Mouse (Mus musculus) lung, postnatal 10 days (tissue): Measurements from ENCODE around the gene Pdk2.

Source experiments
- DNase-seq: peaks from one replicate; pipeline ENCODE4 v3.0.0; 2021

Pdk2 gene

GRCm38 (mm10) chr11:95041139-95041609 lies at the start of gene Pdk2:
Gene Pdk2, minus strand, starts transcription at chr11:95041354.
- peak; percentile 98 for DNase-seq

GRCm38 (mm10) chr11:95088857-95089779 lies 48.0 kb upstream of the Pdk2 start:
- DNase-seq, result peak; percentile 90

GRCm38 (mm10) chr11:95088286-95088685 lies 47.1 kb upstream of the Pdk2 start:
- DNase-seq, result no peak

- no peak for DNase-seq
Measured at GRCm38 (mm10) chr11:95087301-95088228, 46.4 kb upstream of the Pdk2 start.

GRCm38 (mm10) chr11:95086229-95086628 lies 45.1 kb upstream of the Pdk2 start:
- peak; percentile 52 for DNase-seq

GRCm38 (mm10) chr11:95085710-95086109 lies 44.6 kb upstream of the Pdk2 start:
- DNase-seq, result no peak

GRCm38 (mm10) chr11:95084811-95085382 lies 43.7 kb upstream of the Pdk2 start:
- DNase-seq, result no peak

- no peak for DNase-seq
Measured at GRCm38 (mm10) chr11:95084175-95084574, 43.0 kb upstream of the Pdk2 start.

- DNase-seq, result no peak
Measured at GRCm38 (mm10) chr11:95082896-95083295, 41.7 kb upstream of the Pdk2 start.

GRCm38 (mm10) chr11:95080783-95081182 lies 39.6 kb upstream of the Pdk2 start:
- no peak for DNase-seq

GRCm38 (mm10) chr11:95079256-95079875 lies 38.2 kb upstream of the Pdk2 start:
- peak; percentile 89 for DNase-seq

GRCm38 (mm10) chr11:95077956-95078355 lies 36.8 kb upstream of the Pdk2 start:
- DNase-seq, result no peak

- peak; percentile 84 for DNase-seq
Measured at GRCm38 (mm10) chr11:95076536-95077111, 35.5 kb upstream of the Pdk2 start, which contains the start of gene Itga3. Gene Itga3, minus strand, starts transcription at chr11:95076801.

GRCm38 (mm10) chr11:95076041-95076535 lies 34.9 kb upstream of the Pdk2 start:
- DNase-seq, result peak; percentile 71

GRCm38 (mm10) chr11:95075197-95076040 lies 34.3 kb upstream of the Pdk2 start:
- DNase-seq, result peak; percentile 55

GRCm38 (mm10) chr11:95074694-95075093 lies 33.5 kb upstream of the Pdk2 start:
- no peak for DNase-seq

GRCm38 (mm10) chr11:95073835-95074234 lies 32.7 kb upstream of the Pdk2 start:
- DNase-seq, result no peak

- peak; percentile 66 for DNase-seq
Measured at GRCm38 (mm10) chr11:95072804-95073203, 31.6 kb upstream of the Pdk2 start.

GRCm38 (mm10) chr11:95072136-95072535 lies 31.0 kb upstream of the Pdk2 start:
- DNase-seq, result no peak

- DNase-seq, result peak; percentile 78
Measured at GRCm38 (mm10) chr11:95071266-95071665, 30.1 kb upstream of the Pdk2 start.
